Mouse (Mus musculus): ENCODE measurements around the gene Itfg2. TPM values are rescaled to one million over a fixed set of nuclear protein-coding genes. Genes with fewer than 3 reads are reported as not detected.
A peak's percentile ranks its signal among the peaks of the same experiment; 100 is the strongest.
"Not testable (repeated sequence)": the region's sequence is repeated elsewhere in the genome, so short reads cannot be mapped to it uniquely, and the experiment has no call there.

Gene Itfg2
- total RNA-seq, 1 experiment from 2014 or later, result 35.6 TPM

DNA sequence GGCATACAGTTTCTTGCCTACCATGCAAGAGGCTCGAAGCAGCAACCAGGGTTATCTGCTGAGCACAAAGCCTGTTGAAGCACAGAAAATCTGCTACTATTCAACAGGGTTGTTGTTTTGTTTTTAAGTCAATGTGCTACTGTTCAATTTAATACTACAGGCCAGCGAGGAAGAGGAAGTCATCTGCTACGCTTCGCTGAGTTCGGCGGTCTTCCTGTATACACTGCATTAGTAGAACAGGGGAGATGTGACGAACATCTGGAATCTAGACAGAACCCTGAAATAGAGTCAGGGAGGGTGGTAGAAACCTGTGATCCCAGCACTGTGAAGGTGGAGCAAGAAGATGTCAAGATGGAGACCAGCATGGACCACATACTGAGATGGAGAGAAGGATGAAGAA, 41.0 kb downstream of the Itfg2 start:
- DNase-seq, result no peak

DNA sequence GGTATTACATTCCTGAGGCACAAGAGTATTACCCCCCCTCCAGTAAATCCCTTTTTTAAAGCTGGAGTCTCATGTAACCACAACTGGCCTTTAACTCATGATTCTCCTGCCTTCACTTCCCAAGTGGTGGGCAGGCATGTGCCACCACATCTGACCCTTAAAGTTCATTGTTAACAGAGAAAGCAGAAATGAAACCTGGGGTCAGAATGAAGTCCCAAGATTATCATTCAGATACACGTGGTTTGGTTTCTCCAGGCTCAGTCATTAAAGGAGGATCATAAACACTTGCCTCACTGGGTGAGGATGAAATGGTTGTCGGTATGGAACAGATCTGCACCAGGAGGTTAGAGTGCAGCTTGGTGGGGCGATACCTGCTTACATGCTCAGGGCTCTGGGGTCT, 43.5 kb downstream of the Itfg2 start:
- DNase-seq, result no peak

DNA sequence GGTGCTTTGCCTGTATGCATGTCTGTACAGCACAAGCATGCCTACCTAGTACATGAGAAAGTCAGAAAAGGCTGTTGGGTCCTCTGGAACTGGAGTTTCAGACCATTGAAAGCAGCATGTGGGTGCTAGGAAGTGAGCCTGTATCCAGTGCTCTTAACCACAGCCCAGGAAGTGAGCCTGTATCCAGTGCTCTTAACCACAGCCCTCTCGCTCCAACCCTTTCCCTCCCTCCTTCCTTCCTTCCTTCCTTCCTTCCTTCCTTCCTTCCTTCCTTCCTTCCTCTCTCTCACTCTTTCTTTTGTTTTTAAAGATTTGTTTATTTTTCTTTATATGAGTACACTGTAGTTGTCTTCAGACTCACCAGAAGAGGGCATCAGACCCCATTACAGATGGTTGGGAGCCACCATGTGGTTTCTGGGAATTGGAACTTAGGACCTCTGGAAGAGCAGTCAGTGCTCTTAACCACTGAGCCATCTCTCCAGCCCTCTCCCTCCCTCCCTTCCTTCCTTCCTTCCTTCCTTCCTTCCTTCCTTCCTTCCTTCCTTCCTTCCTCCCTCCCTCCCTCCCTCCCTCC, 44.0 kb downstream of the Itfg2 start:
- DNase-seq, result not testable (repeated sequence)

DNA sequence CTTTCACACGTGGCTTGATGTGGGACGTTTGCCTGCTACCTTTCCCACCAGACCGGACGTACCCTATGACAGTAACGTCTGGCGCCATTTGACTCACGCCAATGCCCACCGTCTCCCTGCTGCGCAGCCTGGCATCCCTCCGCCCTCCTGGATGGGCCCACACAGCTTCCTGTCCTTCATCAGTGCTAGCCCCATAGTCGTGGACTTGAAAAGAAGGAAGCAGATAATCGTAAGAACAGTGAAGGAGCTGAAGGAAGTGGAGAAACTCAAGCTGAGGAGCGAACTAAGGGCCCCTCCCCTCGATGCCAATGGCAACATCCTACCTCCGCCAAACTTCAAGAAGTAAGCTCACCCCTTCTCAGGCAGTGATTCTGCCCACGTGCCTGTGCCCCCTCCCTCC, 45.1 kb downstream of the Itfg2 start:
- no peak for DNase-seq

DNA sequence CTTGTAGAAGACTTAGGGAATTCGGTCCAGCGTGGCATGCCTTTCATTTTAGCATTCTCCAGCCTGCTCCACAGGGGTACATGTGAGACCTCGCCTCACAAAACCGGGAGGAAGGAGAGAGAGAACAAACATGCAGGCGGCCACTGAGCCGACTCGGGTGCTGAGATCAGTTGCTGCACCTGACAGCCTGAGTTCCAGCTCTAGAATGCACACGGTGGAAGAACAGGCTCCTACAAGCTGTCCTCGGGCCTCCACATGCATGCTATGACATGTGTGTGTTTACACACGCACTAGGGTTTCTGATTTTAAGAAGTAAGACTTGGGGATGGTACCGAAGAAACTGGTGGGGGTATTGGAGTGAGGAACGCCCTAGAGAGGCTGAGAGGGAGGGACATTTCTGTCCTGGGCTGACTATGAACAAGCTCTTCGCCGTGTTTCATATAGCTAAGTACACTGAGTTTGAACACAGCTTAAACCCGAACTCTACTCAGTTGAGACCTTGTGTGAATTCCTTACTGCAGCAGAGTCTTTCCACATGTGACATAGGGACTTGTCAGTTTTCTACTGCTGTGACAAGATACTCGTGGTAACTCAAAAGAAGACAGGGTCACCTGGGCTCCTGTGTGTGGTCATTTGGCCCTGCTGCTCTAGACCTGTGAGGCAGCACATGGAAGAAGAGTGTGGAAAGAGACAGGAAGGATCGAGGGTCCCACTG, 48.2 kb downstream of the Itfg2 start:
- DNase-seq, result no peak

DNA sequence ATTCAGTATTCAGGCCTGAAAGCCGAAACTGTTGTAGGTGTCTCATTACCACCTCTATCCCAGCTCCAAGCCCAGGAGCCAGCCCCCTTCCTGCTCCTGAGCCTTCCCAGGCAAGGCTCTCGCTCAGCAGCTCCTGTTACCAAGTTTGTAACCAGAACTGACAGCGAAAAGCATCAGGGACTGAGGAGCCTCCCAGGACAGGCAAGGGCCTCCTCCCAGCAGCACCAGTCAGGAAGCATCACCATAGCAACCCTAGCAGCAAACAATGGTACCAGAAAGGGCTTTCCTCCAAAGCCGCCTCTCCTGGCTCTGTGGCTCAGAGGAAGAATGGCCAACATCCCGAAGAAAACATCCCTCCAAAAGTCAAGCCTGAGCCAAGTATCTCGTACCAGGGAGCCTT, 49.5 kb downstream of the Itfg2 start, which contains the start of the genes Tex52 and Gm44596:
Gene Tex52, plus strand, starts transcription at position 265 of the 400 bp plus-strand sequence.
Gene Gm44596, plus strand, starts transcription at position 312 of the 400 bp plus-strand sequence.
- DNase-seq, result no peak

DNA sequence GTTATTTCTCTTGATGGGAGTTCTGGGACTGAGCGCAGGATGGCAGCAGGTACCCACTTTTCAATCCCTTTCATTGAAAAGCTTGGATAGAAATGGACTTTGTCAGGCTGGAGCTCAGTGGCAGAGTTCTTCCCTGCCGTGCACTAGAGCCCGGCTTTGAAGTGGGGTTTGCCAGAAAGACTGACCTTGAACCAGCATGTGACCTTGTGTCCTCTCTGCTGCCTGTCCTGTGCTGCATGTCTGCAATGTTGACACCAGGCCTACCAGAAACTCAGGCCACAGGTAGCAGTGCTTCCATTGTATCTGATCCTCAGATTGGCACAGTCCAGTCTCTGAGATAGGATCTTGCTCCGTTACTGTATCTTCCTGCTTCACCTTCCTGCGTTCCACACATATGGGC, 54.7 kb downstream of the Itfg2 start:
- DNase-seq, result no peak

DNA sequence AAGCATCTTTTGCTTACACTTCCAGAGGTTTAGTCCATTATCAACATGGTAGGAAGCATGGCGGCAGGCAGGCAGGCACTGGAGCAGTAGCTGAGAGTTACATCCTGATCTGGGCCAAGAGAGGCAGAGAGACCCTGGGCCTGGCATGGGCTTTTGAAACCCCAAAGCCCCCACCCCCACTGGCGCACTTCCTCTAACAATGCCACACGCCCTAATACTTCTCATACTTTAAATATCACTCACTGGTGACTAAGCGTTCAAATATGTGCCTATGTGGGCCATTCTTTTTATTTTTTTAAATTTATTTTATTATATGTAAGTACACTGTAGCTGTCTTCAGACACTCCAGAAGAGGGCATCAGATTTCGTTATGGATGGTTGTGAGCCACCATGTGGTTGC, 58.3 kb downstream of the Itfg2 start:
- DNase-seq, result no peak

DNA sequence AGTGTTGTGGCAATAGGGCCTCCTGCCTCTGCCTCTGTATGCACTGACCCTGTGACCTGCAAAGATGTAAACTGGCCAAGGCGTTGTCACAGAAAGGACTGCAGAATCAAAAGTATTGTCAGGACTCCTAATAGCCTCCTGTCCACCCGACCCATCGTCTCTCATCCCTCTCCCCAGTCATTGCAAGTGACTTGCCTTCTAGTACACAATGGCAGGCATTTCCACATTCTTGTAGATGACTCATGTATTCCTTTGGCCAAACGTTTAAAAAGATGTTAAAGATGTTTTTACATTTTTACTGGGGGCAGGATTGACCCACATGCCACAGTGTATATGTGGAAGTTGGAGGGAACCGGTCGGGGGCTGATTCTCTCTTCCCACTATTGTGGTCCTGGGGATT, 60.0 kb downstream of the Itfg2 start:
- no peak for DNase-seq

DNA sequence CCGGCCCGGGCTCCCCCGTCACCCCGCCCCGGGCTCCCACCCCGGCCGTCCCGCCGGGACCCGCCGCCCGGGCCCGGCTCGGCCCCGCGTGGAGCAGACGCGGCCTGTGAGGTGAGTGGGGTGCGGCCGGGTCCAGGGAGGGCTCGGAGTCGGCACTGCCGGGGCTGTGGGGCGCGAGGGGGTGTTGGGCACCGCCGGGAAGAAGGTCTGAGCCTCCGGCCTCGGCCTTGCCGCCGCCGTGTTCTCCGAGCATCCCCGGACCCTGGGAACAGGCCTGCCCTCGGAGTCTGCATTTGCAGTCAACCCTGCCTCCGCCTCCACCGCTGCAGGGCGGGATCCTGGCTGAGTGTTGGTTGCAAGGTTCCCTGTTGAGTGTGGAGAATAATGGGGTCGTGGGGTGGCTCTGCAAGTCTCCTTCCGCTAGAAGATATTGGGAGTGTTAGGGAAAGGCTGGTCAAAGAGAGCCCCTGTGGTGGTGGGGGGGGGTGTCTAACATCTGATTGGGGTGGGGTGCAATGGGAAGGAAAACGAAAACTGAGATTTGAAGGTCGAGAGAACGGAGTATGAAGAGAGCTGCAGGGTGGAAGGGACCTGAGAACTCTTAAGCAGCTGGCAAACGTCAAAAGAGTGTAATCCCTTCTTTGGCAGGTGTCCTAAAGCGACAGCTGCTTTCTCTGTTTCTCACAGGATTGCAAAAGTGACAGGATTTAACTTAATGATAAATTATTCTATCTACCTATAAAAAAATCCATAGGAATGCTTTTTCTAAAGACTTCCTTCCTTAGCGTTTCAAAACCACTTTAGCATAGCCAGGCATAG, 61.5 kb downstream of the Itfg2 start:
- no peak for DNase-seq

DNA sequence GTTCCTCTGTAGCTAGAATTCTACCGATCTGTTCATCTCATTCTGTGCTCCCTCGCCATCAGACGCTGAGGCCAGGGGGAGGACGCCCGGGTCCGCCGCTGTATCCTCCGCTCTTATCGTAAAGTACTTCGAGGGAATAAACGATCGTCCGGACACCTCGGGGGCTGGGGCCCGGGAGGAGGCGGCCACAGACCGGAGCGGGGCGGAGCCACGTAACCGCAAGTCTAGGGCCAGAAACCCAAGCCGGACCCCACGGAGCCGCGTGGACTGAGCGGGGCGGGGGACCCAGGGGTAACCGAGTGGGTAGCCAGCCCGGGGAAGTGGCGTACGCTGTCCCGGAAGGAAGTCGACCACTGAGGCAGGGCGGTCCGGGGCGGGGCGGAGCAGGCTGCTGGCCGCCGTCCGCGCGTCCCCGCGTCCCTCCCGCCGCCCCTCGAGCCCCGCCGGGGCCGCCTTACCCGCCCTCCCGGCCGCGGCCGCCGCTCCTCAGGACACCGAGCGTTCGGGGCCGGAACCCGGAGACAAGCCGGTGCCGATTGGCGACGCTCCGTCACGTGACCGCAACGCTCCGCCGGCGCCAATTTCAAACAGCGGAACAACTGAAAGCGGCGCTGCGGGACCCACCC, 62.2 kb downstream of the Itfg2 start, which contains the start of the genes Rhno1 and Foxm1:
Gene Rhno1, minus strand, starts transcription at position 531 of the 626 bp plus-strand sequence.
Gene Foxm1, plus strand, starts transcription at position 587 of the 626 bp plus-strand sequence.
- DNase-seq, result peak; percentile 87

DNA sequence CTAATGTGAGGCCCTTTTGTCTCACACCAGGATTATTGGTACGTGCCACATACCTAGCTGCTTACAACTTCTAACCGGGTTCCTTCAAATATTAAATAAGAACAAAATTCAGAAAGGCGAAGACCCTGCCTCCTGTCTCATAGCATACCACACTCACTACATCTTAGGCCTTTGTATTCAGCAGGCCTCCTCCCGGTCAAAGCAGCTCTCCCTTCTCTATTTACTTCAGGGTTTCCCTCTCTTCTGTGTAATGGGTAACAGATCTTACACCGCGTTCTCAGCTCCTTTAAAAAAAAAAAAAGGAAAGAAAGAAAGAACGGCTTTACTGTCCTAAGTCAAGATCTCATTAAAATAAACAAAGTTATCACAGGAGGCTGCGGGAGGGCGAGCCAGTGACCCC, 62.8 kb downstream of the Itfg2 start:
- DNase-seq, result no peak

Other genes starting within 250 kb of the Itfg2 start
- 1.0 and 2.4 TPM in 2 replicates for gene Tead4, start 124.1 kb downstream of the Itfg2 start, total RNA-seq (2021)
- 53.8 and 54.2 TPM in 2 replicates for gene Tulp3, start 69.1 kb downstream of the Itfg2 start, total RNA-seq (2021)
- gene Rhno1, start 62.0 kb downstream of the Itfg2 start, total RNA-seq (2021), result 24.3 and 25.6 TPM in 2 replicates
- gene Foxm1, start 62.0 kb downstream of the Itfg2 start, total RNA-seq (2021), result 7.0 and 12.1 TPM in 2 replicates
- gene Tex52, start 49.5 kb downstream of the Itfg2 start, total RNA-seq (2021), result not detected in 2 replicates
- gene Gm44596, start 49.4 kb downstream of the Itfg2 start, total RNA-seq (2021), result not detected in 2 replicates
- gene Nrip2, start 25.6 kb downstream of the Itfg2 start, total RNA-seq (2021), result 3.0 and 4.1 TPM in 2 replicates
- gene Fkbp4, start 13.7 kb upstream of the Itfg2 start, total RNA-seq (2021), result 205 and 245 TPM in 2 replicates
- gene Pzp, start 101.8 kb upstream of the Itfg2 start, total RNA-seq (2021), result 0.30 and 20.2 TPM in 2 replicates
- gene A2ml1, start 156.7 kb upstream of the Itfg2 start, total RNA-seq (2021), result not detected in 2 replicates
- gene Klrb1a, start 198.6 kb upstream of the Itfg2 start, total RNA-seq (2021), result not detected in 2 replicates
- 0.97 and 1.00 TPM in 2 replicates for gene Clec2h, start 237.5 kb upstream of the Itfg2 start, total RNA-seq (2021)